ENCODE assay signal across 8 mouse cellular contexts in the genomic region with DNA sequence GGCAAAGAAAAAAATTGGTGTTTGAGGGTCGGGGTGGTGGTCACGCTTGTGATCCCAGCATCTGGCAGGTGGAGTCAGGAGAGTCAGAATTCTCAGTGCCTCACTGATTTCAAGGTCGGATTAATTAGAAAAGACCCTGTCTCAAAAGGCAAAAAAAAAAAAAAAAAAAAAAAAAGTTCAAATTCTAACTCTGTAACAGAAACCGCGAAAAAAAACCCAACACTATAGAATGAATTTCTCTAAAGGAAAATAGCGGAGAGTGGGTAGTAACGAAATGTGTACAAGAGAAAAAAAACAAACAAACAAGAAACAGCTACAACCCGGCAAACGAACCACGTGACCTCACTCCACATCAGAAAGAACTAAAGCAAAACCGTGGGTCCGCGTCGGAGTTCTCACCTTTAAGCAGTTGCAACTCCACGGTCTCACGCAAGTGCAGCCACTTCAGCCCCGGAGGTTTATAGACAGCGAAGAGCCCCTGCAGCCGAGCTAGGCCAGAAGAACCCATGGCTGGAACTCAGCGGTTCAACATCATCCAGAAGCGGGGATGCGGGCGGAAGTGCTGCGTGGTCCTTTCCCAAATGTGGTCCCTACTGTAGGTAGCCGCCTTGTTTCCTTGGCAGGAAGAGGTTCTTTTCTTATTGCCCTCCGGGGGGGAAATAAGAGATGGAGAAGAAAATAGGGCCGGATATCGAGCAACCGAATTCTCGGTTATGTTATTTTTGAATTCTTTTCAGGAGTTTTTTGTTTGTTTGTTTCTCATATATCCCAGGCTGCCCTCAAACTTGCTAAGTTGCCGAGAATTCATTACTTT. TPM values are rescaled to one million over a fixed set of nuclear protein-coding genes. Genes with fewer than 3 reads are reported as not detected.
DNase-seq lines count a peak whose midpoint lies in the region; ATAC-seq and TF ChIP-seq lines count a peak whose summit lies in the region.

A gene (plus strand): TSS at position 390 of the 814 bp plus-strand sequence.

- peak within 1 kb of the TSS; percentile 57 for H3K9ac ChIP-seq in embryonic facial prominence, embryonic 15.5 days
- H3K9ac ChIP-seq in kidney, embryonic 14.5 days (ENCODE audit: low read depth, low read length): peak within 1 kb of the TSS; percentile 51
- peak within 1 kb of the TSS; percentile 76 for H3K9ac ChIP-seq in limb, embryonic 15.5 days

- H3K27ac ChIP-seq in bone marrow, adult 2 months (ENCODE audit: control insufficient read depth, insufficient read depth, low read depth, low read length, poor library complexity): peak within 1 kb of the TSS; percentile 70
- H3K27ac ChIP-seq in embryonic facial prominence, embryonic 15.5 days (replicated peaks): peak within 1 kb of the TSS; percentile 89
- peak within 1 kb of the TSS; percentile 33; the same call in 1 of the 2 replicates for H3K27ac ChIP-seq in kidney, embryonic 14.5 days (ENCODE audit: low read depth, low read length)
- peak within 1 kb of the TSS; percentile 78 for H3K27ac ChIP-seq in limb, embryonic 15.5 days

- ATAC-seq in embryonic facial prominence, embryonic 15.5 days (ENCODE audit: insufficient number of reproducible peaks, low FRiP score, low TSS enrichment, low read depth): peak; percentile 85
- ATAC-seq in kidney, embryonic 14.5 days (ENCODE audit: low FRiP score, low TSS enrichment): peak; percentile 84
- peak; percentile 77 for ATAC-seq in limb, embryonic 15.5 days (ENCODE audit: insufficient number of reproducible peaks, low FRiP score, low TSS enrichment, low read depth)

- no peak; the same call in 1 of the 2 replicates for TF ChIP-seq POLR2A in bone marrow, adult 2 months (IDR thresholded peaks at IDR 0.05; ENCODE audit: borderline replicate concordance, control insufficient read depth, low read depth, low read length)

- H3K4me1 ChIP-seq in bone marrow, adult 2 months (ENCODE audit: control insufficient read depth, insufficient read depth, low read length): no peaks in the 10 kb centered on the region
- peaks cover 19% of the 10 kb centered on the region for H3K4me1 ChIP-seq in embryonic facial prominence, embryonic 15.5 days
- H3K4me1 ChIP-seq in kidney, embryonic 14.5 days (ENCODE audit: control insufficient read depth, insufficient read depth, low read length): peaks cover 7% of the 10 kb centered on the region; the same call in 1 of the 2 replicates
- peaks cover 18% of the 10 kb centered on the region for H3K4me1 ChIP-seq in limb, embryonic 15.5 days

- no peak for TF ChIP-seq CTCF in bone marrow, adult 2 months (IDR thresholded peaks at IDR 0.05; ENCODE audit: control insufficient read depth, insufficient read depth, low read length)

- WGBS in bone marrow, adult 2 months: 3% methylated on average over 31 of the region's 31 CpGs
- 2% methylated on average over 31 of the region's 31 CpGs for WGBS in embryonic facial prominence, embryonic 15.5 days
- 1% methylated on average over 31 of the region's 31 CpGs for WGBS in kidney, embryonic 14.5 days
- 1% methylated on average over 31 of the region's 31 CpGs for WGBS in limb, embryonic 15.5 days

- H3K27me3 ChIP-seq in embryonic facial prominence, embryonic 15.5 days: no peaks in the 10 kb centered on the region
- H3K27me3 ChIP-seq in kidney, embryonic 14.5 days (ENCODE audit: control insufficient read depth, insufficient read depth, low read length): no peaks in the 10 kb centered on the region
- no peaks in the 10 kb centered on the region for H3K27me3 ChIP-seq in limb, embryonic 15.5 days

- peak within 1 kb of the TSS; percentile 73 for H3K4me2 ChIP-seq in embryonic facial prominence, embryonic 15.5 days (replicated peaks)
- H3K4me2 ChIP-seq in kidney, embryonic 14.5 days (replicated peaks; ENCODE audit: low read depth, low read length): peak within 1 kb of the TSS; percentile 79
- peak within 1 kb of the TSS; percentile 86 for H3K4me2 ChIP-seq in limb, embryonic 15.5 days

- H3K9me3 ChIP-seq in embryonic facial prominence, embryonic 15.5 days (replicated peaks): no peaks in the 10 kb centered on the region
- no peaks in the 10 kb centered on the region for H3K9me3 ChIP-seq in kidney, embryonic 14.5 days (ENCODE audit: control insufficient read depth, low read length)
- H3K9me3 ChIP-seq in limb, embryonic 15.5 days: no peaks in the 10 kb centered on the region

- peak; percentile 99 for DNase-seq in 416B (ENCODE audit: low read depth)
- DNase-seq in heart, adult 9 months (ENCODE audit: low spot score in 2 of 2): peak; percentile 85 to 94
- DNase-seq in monocyte, adult 2 months (ENCODE audit: low read depth in 1 of 2, low spot score in 2 of 2): peak; percentile 68 to 79
- peak; percentile 87 to 91 for DNase-seq in spleen, postnatal 36 days (ENCODE audit: low spot score in 2 of 2)

- peaks cover 58% of the 10 kb centered on the region for H3K36me3 ChIP-seq in embryonic facial prominence, embryonic 15.5 days
- H3K36me3 ChIP-seq in kidney, embryonic 14.5 days (ENCODE audit: control insufficient read depth, insufficient read depth, low read length): peaks cover 60% of the 10 kb centered on the region
- H3K36me3 ChIP-seq in limb, embryonic 15.5 days: peaks cover 63% of the 10 kb centered on the region

- peak within 1 kb of the TSS; percentile 88 for H3K4me3 ChIP-seq in bone marrow, adult 2 months (replicated peaks; ENCODE audit: control insufficient read depth, low read depth, low read length)
- H3K4me3 ChIP-seq in embryonic facial prominence, embryonic 15.5 days (replicated peaks): peak within 1 kb of the TSS; percentile 70
- H3K4me3 ChIP-seq in kidney, embryonic 14.5 days (ENCODE audit: low read length): peak within 1 kb of the TSS; percentile 66
- H3K4me3 ChIP-seq in limb, embryonic 15.5 days: peak within 1 kb of the TSS; percentile 85

RNA-seq across cellular contexts. Expression of the gene that starts here (rescaled TPM):
- 6.9 and 11.9 TPM in 2 replicates for polyA plus RNA-seq in bone marrow, adult 2 months (2011; ENCODE audit: insufficient read depth, insufficient read length, low replicate concordance, missing spikeins)
- polyA plus RNA-seq in embryonic facial prominence, embryonic 15.5 days (2015; fragmentation: Nextera tagmentation; extraction: Ambion mirVana): 28.7 and 37.0 TPM in 2 replicates
- polyA plus RNA-seq in kidney, embryonic 14.5 days (2014; fragmentation: Nextera tagmentation; extraction: Ambion mirVana): 44.8 and 47.0 TPM in 2 replicates
- polyA plus RNA-seq in limb, embryonic 15.5 days (2015; fragmentation: Nextera tagmentation; extraction: Ambion mirVana): 25.4 and 26.7 TPM in 2 replicates

Comparison
In these comparisons a context has a peak if more than half of its experiments do, and no peak if none do; other contexts are left out.
1. Peak in every context shown above with its lines: DNase-seq, ATAC-seq, H3K4me3 ChIP-seq and H3K27ac ChIP-seq.
2. H3K27ac ChIP-seq: peak in every context shown above with its lines; median percentile 89 in embryonic facial prominence, embryonic 15.5 days; 78 in limb, embryonic 15.5 days; 70 in bone marrow, adult 2 months; 33 in kidney, embryonic 14.5 days.